Mouse (Mus musculus): Measurements from ENCODE around the gene Pik3r3. TPM values are rescaled to one million over a fixed set of nuclear protein-coding genes. Genes with fewer than 3 reads are reported as not detected.
"Not testable (repeated sequence)": the region's sequence is repeated elsewhere in the genome, so short reads cannot be mapped to it uniquely, and the experiment has no call there.

Gene Pik3r3
- total RNA-seq, 4 experiments from 2014 or later: 3.7 to 8.2 (median 5.5) TPM

DNA sequence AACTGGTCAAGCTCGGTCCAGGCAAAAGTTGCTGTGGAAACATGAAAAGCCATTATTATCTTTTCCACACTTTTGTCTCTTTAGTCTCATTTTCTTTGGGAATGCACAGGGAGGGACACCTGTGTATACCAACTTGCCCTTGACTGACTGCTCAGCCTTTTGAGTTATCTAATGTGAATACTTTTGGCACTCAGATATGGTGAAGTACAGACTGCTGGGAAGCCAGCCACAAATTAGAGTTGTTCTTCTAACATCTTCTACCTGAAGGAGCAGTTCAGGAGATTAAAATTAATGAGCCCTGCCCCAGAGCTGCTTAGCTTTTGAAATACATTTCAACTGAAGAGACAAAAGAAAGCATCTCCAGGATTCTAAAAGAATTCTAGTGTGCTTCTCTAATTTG is 2.4 kb upstream of the Pik3r3 start:
- no peak for DNase-seq (ENCODE audit: low spot score in 2 of 2)

DNA sequence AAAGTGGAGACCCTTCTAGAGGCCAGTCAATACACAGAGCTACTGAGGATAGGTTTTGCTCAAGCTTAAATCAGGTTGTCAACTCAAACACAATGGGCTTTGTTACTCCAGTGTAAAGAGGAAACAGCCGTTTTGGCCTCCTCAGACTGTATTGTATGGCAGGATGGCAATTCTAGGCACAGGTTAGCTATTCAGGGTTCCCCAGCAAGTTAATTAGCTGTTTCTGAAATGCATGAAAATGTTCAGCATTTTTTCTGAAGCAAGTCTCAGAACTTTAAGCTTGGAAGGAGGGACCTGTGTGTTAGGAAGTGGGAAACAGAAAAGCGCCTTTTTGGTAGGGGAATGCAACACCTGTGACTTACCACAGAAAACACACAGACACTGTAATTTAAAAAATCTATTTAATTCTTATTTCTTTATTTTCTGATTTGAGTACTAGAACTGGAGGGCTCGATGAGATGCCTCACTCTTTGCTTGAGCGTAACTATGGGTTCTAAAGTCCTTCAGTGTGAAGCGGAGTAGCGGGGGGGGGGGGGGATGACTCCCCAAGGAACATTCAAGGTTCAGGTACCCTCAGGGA is 1.3 kb upstream of the Pik3r3 start:
- no peak for DNase-seq (ENCODE audit: low spot score in 2 of 2)

DNA sequence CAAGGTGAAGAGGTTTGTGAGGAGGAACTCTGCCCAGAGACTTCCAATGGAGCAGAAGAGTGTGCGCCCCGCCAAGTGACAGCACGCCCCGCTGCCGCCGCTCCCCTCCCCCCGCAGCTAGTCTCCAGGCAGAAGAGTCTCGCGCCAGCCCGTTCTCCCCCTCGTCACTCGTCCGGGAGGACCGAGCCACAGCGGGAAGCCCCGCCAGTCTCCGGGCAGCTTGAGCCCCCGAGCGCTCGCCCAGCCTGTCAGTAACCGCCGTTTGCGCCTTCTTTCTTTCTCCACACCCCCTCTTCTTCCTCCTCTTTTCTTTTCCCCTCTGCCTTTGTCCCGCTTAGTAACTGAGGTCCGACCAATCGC is 658 bp upstream of the Pik3r3 start:
- DNase-seq (ENCODE audit: low spot score in 2 of 2): no peak

DNA sequence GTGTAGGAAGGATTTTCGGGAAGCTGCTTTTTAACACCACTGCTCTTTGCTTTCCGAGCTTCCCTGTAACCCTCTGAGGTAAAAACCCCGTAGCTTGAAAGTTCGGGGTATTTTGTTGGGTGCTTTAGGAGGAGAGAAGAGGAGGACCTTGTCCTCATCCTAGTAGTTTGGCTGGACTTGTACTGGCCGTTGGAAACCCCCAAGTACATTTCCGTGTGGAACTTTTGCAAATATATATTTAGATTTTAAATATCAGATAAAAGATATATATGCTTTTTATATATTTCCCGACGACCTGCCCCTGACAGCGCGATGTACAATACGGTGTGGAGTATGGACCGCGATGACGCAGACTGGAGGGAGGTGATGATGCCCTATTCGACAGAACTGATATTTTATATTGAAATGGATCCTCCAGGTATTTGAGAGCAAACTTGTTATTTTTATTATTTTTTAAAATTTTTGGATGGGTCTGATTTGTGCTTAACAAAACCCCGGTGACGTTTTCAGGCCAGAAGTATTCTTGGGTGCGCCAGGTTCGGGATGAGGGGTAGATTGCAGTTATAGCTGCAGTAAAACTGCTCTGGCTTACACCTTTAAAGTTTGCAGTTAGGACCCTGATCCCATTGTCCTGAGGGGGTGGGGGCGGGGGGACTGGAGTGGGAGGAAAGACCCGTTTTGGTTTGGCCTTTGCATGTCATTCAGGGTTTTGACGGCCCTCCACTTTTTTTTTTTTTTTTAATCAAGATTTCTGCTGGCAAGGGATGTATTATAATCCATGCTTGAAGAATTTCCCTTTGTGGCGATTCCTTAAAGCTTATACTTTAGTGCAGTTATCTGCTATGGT is 801 bp downstream of the Pik3r3 start:
- no peak for DNase-seq (ENCODE audit: low spot score in 2 of 2)

DNA sequence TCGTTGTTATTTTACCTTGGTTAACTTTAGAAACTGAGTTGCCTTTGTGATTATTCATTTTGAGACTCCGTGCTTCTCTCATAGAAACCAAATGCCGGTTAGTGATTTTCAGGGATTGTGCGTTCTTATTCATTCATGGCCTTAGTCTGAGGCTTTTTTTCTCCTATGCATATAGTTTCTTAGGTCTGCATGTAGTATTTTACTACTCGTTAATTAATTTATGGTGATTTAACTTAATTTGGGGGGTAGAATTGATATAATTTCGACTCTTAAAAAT is 1.4 kb downstream of the Pik3r3 start:
- DNase-seq (ENCODE audit: low spot score in 2 of 2): no peak

DNA sequence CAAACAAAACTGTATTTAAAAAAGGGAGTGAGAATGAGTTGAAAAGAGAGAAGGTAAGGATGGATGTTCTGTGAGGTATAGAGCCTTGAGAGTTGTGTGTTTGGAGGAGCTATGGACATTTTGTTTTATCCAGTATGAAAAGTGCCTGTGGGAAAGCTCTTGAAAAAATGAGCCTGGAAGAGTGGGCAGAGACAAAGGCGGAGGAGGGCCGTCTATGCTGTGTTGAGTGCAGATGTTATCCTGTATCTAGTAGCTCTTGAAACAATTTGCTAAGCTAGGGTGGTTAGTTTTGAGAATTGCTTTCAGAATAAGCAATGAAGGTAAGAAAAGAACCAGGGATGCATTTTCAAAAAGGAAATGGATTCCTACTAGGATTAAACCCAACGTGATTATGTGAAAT is 22.0 kb downstream of the Pik3r3 start:
- DNase-seq (ENCODE audit: low spot score in 2 of 2): no peak

DNA sequence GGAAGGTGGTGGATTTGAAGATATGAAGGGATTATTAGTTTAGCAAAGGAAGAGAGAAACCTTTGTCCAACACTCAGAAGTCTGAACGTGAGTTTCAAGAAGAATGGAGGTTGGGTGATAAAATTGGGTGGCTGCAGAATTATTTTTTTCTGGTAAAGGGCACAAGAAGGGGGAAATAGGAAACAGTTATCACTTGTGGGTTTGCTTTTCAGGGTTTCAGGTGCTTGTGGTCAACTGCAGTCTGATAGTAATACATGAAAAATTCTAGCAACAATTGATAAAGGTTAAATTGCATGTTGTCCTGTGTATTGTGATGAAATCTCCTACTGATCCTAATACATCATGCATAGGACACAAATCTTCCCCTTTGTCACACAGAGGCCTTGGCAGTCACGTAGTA is 22.8 kb downstream of the Pik3r3 start:
- no peak for DNase-seq (ENCODE audit: low spot score in 2 of 2)

DNA sequence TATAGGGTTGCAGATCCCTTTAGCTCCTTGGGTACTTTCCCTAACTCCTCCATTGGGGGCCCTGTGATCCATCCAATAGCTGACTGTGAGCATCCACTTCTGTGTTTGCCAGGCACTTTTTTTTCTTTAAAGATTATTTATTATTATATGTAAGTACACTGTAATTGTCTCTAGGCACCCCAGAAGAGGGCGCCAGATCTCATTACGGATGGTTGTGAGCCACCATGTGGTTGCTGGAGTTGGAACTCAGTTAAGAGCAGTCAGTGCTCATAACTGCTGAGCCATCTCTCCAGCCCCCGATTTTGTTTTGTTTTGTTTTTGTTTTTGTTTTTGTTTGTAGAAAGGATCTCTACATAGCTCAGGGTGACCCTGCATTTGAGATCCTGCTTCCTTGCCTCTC is 24.5 kb downstream of the Pik3r3 start:
- not testable (repeated sequence) for DNase-seq (ENCODE audit: low spot score in 2 of 2)

DNA sequence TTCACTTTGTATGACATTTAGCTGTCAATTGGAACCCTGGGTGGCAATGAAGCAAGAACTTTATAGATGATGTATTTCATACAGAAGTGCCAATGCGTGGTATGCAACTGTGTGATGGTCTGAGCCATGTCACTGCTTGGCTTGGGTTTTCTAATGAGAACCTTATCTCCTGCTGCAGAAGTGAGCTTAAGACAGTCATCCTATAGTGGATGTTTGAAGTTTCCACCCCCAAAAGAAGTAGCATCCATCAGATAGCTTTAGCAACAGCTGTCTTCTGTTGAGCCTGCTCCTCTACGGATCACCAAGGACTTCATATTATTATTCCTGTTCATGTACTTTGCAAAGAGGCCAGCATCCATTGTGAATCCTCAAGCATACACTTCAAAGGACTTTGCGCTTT is 28.6 kb downstream of the Pik3r3 start:
- no peak for DNase-seq (ENCODE audit: low spot score in 2 of 2)

DNA sequence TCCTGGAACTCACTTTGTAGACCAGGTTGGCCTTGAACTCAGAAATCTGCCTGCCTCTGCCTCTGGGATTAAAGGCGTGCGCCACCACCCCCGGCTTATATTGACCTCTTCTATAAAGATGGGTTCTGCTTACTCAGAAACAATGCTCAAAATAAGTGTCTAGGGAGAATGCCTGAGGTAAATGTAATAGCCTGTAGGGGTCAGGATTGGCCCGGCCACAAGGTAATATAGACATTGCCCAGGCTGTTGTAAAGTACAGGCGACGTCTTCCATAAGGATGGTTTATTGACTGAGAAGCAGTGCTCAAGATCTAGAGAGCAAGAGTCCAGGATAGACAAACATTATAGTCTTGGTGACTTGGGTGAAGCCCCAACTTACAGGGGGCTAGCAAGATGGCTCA is 46.8 kb downstream of the Pik3r3 start:
- no peak for DNase-seq (ENCODE audit: low spot score in 2 of 2)

DNA sequence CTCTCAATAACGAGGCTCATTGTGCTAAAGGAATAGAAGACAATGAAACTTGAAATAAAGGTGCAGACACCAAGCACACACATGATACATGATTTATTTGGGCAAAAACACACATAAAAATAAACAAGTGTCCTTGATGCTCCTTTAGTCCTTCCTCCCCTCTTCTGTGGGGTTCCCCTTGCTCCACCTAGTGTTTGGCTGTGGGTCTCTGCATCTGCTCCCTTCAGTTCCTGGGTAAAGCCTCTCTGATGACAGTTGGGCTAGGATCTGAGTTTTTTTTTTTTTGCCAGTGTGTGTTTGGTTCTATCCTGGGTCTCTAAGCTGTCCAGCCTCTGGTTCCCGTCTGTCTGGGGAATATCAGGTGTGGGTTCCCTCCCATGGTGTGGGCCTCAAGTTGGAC is 60.8 kb downstream of the Pik3r3 start:
- DNase-seq (ENCODE audit: low spot score in 2 of 2): no peak

DNA sequence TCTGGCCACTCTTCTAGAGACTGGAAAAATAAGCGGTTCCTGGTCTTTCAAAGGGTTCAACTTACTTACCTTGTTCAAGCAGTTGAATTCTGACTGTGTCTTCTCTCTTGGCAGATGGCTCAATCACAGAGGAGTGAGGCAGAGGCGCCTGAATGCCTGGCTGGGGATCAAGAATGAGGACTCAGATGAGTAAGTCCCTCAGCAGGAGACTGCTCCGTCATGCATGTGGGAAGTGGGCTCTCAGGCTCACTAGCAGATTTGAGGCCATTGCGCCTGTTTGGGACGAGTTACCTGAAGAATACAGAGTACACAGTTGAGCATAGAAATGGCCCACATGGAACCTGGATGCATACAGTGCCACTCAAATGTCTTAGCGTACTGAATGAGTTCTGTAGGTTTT is 70.1 kb downstream of the Pik3r3 start:
- DNase-seq (ENCODE audit: low spot score in 2 of 2): no peak

DNA sequence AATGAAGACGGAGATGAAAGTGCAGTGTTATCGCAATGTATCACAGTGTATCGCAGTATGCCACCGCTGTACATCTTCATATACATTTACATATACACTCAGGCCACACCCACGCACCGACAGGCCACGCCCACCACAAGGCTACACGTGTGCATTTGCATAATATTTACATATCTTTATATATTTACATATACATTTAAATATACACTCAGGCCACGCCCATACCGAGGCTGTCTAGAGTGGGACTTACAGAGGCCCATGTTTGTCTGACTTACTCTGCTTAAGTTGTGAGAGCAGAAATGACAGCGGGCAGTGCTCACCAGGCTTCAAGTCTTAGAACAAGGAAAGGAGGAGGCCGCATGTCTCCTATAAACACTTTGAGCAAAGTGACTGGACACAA is 71.9 kb downstream of the Pik3r3 start:
- DNase-seq (ENCODE audit: low spot score in 2 of 2): no peak

DNA sequence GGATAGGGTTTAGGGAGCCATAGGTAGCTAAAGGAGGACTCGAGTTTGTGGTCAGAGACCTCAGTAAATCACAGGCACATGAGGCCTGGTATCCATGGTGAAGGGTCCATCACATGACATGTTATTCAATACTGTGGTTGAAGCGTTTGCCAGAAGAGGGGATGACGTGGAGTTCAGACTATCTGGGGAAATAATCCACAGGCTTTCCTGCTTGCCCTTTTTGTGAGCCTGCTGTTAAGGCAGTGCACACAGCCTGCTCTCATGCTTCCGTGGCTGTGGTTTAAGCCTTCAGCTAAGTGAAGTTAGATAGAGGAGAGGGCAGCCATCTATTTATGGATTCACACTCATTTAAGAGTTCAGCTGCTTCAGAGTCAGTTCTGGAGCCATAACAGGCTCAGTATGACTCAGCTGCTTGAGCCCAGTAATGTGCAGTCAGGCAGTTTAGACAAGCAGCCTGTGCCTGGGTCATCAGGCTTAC is 79.5 kb downstream of the Pik3r3 start:
- peak; percentile 36 to 42 for DNase-seq (ENCODE audit: low spot score in 2 of 2)

DNA sequence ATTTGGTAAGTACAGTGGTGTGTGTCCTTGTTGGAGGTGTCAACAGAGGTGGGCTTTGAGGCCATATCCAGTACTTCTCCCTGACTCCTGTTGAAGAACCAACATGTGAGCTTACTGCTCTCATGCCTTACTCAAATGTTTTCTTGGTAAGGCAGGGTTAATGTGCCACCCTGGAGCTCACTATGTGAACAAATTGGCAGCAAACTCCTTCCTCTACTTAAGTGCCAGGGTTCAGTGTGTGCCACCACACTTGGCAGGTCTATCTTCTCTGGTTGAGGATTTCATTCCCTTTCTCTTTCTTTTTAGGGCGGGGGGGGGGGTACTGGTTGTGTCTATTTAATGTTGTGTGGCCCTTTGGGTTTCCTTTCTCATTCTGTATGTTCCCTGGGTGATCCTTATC is 83.1 kb downstream of the Pik3r3 start:
- no peak for DNase-seq (ENCODE audit: low spot score in 2 of 2)

DNA sequence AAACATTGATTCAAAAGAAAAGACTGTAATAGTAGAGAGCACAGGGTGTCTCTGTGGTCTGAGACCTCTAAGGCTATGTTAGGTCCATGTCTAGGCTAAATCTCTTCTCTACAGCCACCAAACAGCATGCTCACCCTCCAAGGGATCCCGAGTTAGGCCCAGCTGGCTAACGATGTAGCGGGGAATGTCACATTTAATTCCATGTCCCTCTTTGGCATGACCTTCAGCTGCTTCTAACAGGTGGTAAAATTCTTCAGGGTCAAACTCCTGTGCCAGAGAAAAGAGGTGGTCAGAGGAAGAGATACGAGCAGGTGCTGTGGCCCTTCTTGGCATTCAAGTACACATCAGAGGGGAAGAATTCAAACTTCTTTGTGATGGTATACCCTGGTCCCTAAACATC is 96.2 kb downstream of the Pik3r3 start:
- no peak for DNase-seq (ENCODE audit: low spot score in 2 of 2)

DNA sequence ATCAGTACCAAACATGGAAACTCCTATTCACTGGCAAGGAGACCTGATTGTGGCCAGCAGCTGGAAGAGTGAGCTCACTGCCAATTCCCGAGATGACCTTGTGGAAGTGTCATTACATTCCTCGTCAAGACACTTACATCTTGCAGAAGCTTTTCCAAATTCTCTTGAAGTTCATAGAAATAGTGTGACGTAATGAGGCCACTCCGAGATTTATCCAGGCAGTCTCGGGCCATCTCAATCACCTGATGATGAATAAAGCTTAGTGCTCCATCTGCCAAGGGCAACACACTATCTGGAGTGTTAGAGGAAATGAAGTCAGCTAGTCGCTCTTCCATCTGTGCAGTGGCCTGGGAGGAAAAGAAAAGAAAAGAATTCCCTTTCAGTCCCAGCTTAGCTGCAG is 100.7 kb downstream of the Pik3r3 start:
- DNase-seq (ENCODE audit: low spot score in 2 of 2): no peak

DNA sequence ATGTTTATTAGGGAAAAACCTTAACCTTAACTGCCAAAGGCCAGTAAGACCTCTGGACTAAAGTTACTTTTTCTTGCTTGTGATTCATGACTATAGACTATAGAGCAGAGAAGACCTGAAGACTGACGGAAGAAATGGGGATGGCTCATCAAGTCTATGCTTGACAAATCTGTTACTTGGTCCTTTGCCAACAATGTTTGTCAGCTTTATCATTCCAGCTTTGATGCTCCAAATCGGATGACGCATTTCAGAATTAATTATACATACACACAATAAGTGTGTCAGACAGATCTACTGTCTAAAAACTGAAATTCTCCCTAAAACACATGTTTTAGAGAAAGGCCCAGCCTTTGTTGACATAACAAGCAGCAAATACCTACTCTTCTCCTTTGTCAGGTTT is 107.8 kb downstream of the Pik3r3 start:
- DNase-seq (ENCODE audit: low spot score in 2 of 2): no peak

DNA sequence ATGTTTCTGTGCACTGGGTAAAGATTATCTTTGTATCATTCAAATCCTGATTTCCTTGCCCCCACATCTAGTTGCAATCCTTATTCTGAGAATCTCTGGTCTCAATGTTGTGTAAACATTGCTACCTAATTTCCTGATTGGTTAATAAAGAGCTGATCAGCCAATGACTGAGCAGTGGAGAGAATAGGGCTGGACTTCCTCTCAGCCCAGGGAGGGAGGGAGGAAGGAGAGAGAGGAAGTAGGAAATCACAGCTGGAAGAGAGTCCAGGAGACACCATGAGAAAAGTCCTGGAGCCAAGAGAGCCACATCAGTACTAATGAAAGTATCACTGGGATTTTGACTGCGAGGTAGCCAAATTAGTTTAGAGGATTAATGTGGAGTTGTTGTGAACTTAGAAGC is 114.9 kb downstream of the Pik3r3 start:
- DNase-seq (ENCODE audit: low spot score in 2 of 2): no peak

DNA sequence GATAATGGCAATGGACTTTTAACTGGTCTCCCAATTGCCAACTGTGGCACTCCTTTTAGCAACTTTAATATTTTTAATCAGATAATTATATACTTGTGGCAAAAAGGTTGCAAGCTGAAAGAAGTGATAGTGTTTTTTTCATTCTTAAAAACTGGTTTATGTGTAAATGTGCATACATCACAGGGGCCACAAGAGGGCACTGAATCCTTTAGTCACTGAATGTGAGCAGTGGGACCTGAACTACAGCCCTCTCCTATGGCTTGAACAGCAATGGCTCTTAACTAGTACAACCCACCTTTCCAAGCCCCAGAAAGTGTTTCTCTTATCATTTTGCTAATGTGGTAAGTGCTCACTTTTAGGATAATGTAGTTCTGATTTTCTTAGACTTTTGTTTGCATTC is 120.7 kb downstream of the Pik3r3 start:
- peak in 1 of 2 experiments; percentile 15 for DNase-seq (ENCODE audit: low spot score in 2 of 2)

DNA sequence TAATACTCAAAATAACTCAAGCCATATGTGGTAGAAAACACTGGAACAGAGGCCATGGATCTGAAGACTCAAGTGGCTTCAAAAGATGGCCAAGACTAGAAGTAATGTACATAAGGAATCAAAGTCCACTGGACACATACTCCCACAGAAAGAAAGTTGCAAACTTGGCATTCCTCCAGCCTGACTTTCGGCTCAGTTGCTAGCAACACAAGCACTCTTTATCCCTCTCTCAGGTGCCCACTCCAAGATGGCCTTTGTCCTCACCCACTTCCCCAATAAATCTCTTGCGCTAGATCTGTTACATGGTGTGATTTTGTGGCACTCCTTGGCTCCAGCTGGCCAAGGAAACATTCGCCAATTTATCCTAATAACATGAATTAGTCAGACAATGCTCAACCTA is 131.1 kb downstream of the Pik3r3 start:
- no peak for DNase-seq (ENCODE audit: low spot score in 2 of 2)

All from gastrocnemius, adult 8-10 months (tissue).